Mouse (Mus musculus) limb, embryonic 14.5 days (tissue): Measurements from ENCODE around the gene Cpeb3. TPM values are rescaled to one million over a fixed set of nuclear protein-coding genes. Genes with fewer than 3 reads are reported as not detected.

Source experiments
- ATAC-seq: fragments of 200-750 bp; cut with Nextera tagmentation; 2 replicates; pipeline ENCODE4 v1.8.0; 2017; ENCODE audit warnings: low read depth, moderate number of reproducible peaks, moderate TSS enrichment; ENCODE audit not compliant: low FRiP score
- DNase-seq: peaks from one replicate; pipeline ENCODE4 v3.0.0-alpha.2; 2015; ENCODE audit warnings: low spot score
- H3K27ac ChIP-seq: fragments of 300-500 bp; sonication (generic); replicated peaks from 2 replicates; pipeline ENCODE4 v1.5.1; 2014; ENCODE audit warnings: low read depth, mild to moderate bottlenecking, low read length, moderate library complexity, mixed read lengths
- H3K27me3 ChIP-seq: fragments of 300-500 bp; sonication (generic); 2 replicates; pipeline ENCODE4 v1.6.1; 2014; ENCODE audit warnings: low read length, mixed read lengths; ENCODE audit not compliant: control insufficient read depth, insufficient read depth
- H3K36me3 ChIP-seq: fragments of 300-500 bp; sonication (generic); 2 replicates; pipeline ENCODE4 v1.6.1; 2014; ENCODE audit warnings: mild to moderate bottlenecking, low read length, moderate library complexity, mixed read lengths; ENCODE audit not compliant: control insufficient read depth, insufficient read depth
- H3K4me1 ChIP-seq: fragments of 300-500 bp; sonication (generic); 2 replicates; pipeline ENCODE4 v1.6.1; 2014; ENCODE audit warnings: antibody characterized with exemption, low read length, mixed read lengths; ENCODE audit not compliant: control insufficient read depth, insufficient read depth
- H3K4me2 ChIP-seq: fragments of 300-500 bp; sonication (generic); replicated peaks from 2 replicates; pipeline ENCODE4 v1.6.1; 2014; ENCODE audit warnings: low read depth, mild to moderate bottlenecking, low read length, moderate library complexity; ENCODE audit not compliant: severe bottlenecking
- H3K4me3 ChIP-seq: fragments of 300-500 bp; sonication (generic); replicated peaks from 2 replicates; pipeline ENCODE4 v1.5.1; 2014; ENCODE audit warnings: low read length
- H3K9ac ChIP-seq: fragments of 300-500 bp; sonication (generic); 2 replicates; pipeline ENCODE4 v1.6.1; 2014; ENCODE audit warnings: mild to moderate bottlenecking, low read depth, low read length, moderate library complexity; ENCODE audit not compliant: severe bottlenecking
- H3K9me3 ChIP-seq: fragments of 300-500 bp; sonication (generic); 2 replicates; pipeline ENCODE4 v1.6.1; 2016; ENCODE audit warnings: low read length; ENCODE audit not compliant: control insufficient read depth
- POLR2A ChIP-seq: fragments of 200-500 bp; IDR thresholded peaks from 2 replicates; pipeline ENCODE4 v1.8.0; 2012; ENCODE audit warnings: inconsistent platforms, mild to moderate bottlenecking, moderate library complexity, borderline replicate concordance; ENCODE audit not compliant: insufficient read depth, insufficient read length; ENCODE audit errors: extremely low read depth
- WGBS: fragments of 180-500 bp; shearing (Covaris S2); extraction: QIAGEN DNeasy Blood & Tissue Kit; methylation state at CpG from one replicate; pipeline ENCODE4 v1.1.7; 2014; 5-methylcytosine and 5-hydroxymethylcytosine counted together
- polyA plus RNA-seq, 2 experiments: library from polyadenylated mRNA; depleted of rRNA in 1 of 2; stranded (reverse) in 1 of 2; unstranded in 1 of 2; fragments of >200 nt; fragmentation: Nextera tagmentation in 1 of 2; extraction: Ambion mirVana in 1 of 2; gene quantifications; 2 replicates each; pipeline versions ENCODE4 v1.2.1 to v1.2.3; 2012 to 2014

Cpeb3 gene
- polyA plus RNA-seq, 2 experiments: 1.4 to 1.6 TPM

- 76% methylated on average over 5 of the region's 5 CpGs for WGBS
- no peak overlapping the region for H3K9ac ChIP-seq
- no peaks in the 10 kb centered on the region for H3K4me1 ChIP-seq
- no peak overlapping the region for H3K4me2 ChIP-seq
- ATAC-seq: no peak
- H3K9me3 ChIP-seq: no peaks in the 10 kb centered on the region
- no peak overlapping the region for H3K27ac ChIP-seq
- no peak for TF ChIP-seq POLR2A
- no peak overlapping the region for H3K4me3 ChIP-seq
- H3K36me3 ChIP-seq: no peaks in the 10 kb centered on the region
- H3K27me3 ChIP-seq: no peaks in the 10 kb centered on the region
- no peak for DNase-seq
These were observed 81.3 kb downstream of the Cpeb3 start for GRCm38 (mm10) chr19:37127018-37127567.

- Histone ChIP-seq H3K4me3 (no peak overlapping the region), H3K9ac (no peak overlapping the region), H3K27ac (no peak overlapping the region), H3K4me2 (no peak overlapping the region), H3K27me3 (no peaks in the 10 kb centered on the region), H3K36me3 (no peaks in the 10 kb centered on the region), H3K4me1 (no peaks in the 10 kb centered on the region), H3K9me3 (no peaks in the 10 kb centered on the region)
- no peak for ATAC-seq
- no peak for DNase-seq
- no peak for TF ChIP-seq POLR2A
These were observed 83.4 kb downstream of the Cpeb3 start for GRCm38 (mm10) chr19:37124961-37125360.

GRCm38 (mm10) chr19:37119281-37119680, 89.1 kb downstream of the Cpeb3 start:
- no peaks in the 10 kb centered on the region for H3K9me3 ChIP-seq
- no peak for TF ChIP-seq POLR2A
- no peak overlapping the region for H3K27ac ChIP-seq
- 0 out of 2 replicates have a peak, but pooled peaks cover 3% of the 10 kb centered on the region for H3K4me1 ChIP-seq
- no peak overlapping the region for H3K4me3 ChIP-seq
- no peak overlapping the region for H3K4me2 ChIP-seq
- 57% methylated on average over 2 of the region's 2 CpGs for WGBS
- no peak for ATAC-seq
- H3K9ac ChIP-seq: no peak overlapping the region
- no peak for DNase-seq
- no peaks in the 10 kb centered on the region for H3K27me3 ChIP-seq
- no peaks in the 10 kb centered on the region for H3K36me3 ChIP-seq

- Histone ChIP-seq H3K36me3 (no peaks in the 10 kb centered on the region), H3K9me3 (no peaks in the 10 kb centered on the region), H3K4me3 (no peak overlapping the region), H3K4me1 (0 out of 2 replicates have a peak, but pooled peaks cover 3% of the 10 kb centered on the region), H3K4me2 (no peak overlapping the region), H3K9ac (no peak overlapping the region), H3K27ac (no peak overlapping the region), H3K27me3 (no peaks in the 10 kb centered on the region)
- WGBS: 92% methylated on average over 1 of the region's 1 CpGs
- ATAC-seq (no peak), DNase-seq (no peak)
- no peak for TF ChIP-seq POLR2A
These were observed 92.6 kb downstream of the Cpeb3 start for GRCm38 (mm10) chr19:37115824-37116223.

GRCm38 (mm10) chr19:37115374-37115773, 93.0 kb downstream of the Cpeb3 start:
- H3K4me1 ChIP-seq: 0 out of 2 replicates have a peak, but pooled peaks cover 3% of the 10 kb centered on the region
- H3K27me3 ChIP-seq: no peaks in the 10 kb centered on the region
- ATAC-seq (peak; percentile 23; the same call in 1 of the 2 replicates), DNase-seq (peak; percentile 12)
- no peaks in the 10 kb centered on the region for H3K9me3 ChIP-seq
- no peak overlapping the region for H3K27ac ChIP-seq
- TF ChIP-seq POLR2A: no peak
- no peak overlapping the region for H3K4me2 ChIP-seq
- 83% methylated on average over 8 of the region's 8 CpGs for WGBS
- no peak overlapping the region for H3K9ac ChIP-seq
- H3K36me3 ChIP-seq: no peaks in the 10 kb centered on the region
- no peak overlapping the region for H3K4me3 ChIP-seq
